Mouse (Mus musculus): ENCODE results near the gene Tmem183a. TPM values are rescaled to one million over a fixed set of nuclear protein-coding genes. Genes with fewer than 3 reads are reported as not detected.

Gene Tmem183a
- 95.6 and 101 TPM in 2 replicates for polyA plus RNA-seq (2014; fragmentation: Nextera tagmentation; extraction: Ambion mirVana)

DNA sequence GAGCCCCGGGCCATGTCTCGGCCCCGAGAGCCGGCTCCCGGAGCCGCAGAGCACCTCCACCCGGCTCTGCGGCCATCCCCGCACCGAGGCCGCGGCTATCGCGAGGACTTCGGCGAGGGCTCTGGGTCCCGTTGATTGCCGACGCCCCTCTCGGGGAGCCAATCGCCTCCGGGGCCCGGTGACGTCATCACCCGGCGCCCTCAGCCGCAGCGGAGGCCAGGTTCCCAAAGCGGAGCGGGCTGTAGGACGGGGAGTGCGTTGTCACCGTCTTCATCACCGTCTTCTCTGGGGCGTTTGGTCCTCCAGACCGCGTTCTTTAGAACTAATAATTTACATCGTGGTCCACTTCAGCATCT, at the start of gene Tmem183a:
Gene Tmem183a, minus strand, starts transcription at position 123 of the 356 bp plus-strand sequence.
- Histone ChIP-seq H3K9ac (ENCODE audit: low read depth, low read length) (peak within 1 kb of the TSS; percentile 88), H3K4me2 (peak within 1 kb of the TSS; percentile 85), H3K4me3 (ENCODE audit: low read depth, low read length) (peak within 1 kb of the TSS; percentile 85), H3K27ac (ENCODE audit: low read depth, low read length) (peak within 1 kb of the TSS; percentile 86), H3K27me3 (replicated peaks; ENCODE audit: control insufficient read depth, insufficient read depth, low read length) (no peaks in the 10 kb centered on the region), H3K9me3 (ENCODE audit: control insufficient read depth, low read length) (no peaks in the 10 kb centered on the region), H3K36me3 (ENCODE audit: control insufficient read depth, insufficient read depth, low read length) (peaks cover 15% of the 10 kb centered on the region), H3K4me1 (replicated peaks; ENCODE audit: control insufficient read depth, insufficient read depth, low read length) (peaks cover 7% of the 10 kb centered on the region; the same call in 1 of the 2 replicates)
- ATAC-seq (replicated peaks; ENCODE audit: low FRiP score) (peak; percentile 96), DNase-seq (ENCODE audit: low spot score) (peak; percentile 95)
- under 1% methylated on average over 38 of the region's 38 CpGs for WGBS

DNA sequence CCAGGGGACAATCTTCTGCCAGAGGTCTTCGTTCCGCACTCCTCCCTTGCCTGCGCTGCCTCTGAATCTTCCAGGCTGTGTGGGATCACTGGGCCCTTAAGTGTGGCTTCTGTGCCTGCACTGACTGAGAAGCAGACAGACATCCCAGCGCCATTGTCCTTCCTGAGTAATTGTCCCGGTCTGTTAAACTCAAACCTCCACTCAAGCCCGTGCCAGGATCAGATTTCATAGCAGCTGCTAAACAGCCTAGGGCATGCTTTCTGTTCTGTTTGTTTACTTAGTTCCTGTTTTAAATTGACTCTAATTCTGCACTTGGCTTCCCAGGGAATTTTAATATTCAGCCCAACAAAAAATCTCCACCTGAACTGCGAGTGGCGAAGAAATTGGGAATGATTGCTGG, 46.3 kb upstream of the Tmem183a start:
- Histone ChIP-seq H3K4me2 (no peak overlapping the region), H3K36me3 (ENCODE audit: control insufficient read depth, insufficient read depth, low read length) (peaks cover 29% of the 10 kb centered on the region), H3K4me3 (ENCODE audit: low read depth, low read length) (no peak overlapping the region), H3K27me3 (replicated peaks; ENCODE audit: control insufficient read depth, insufficient read depth, low read length) (no peaks in the 10 kb centered on the region), H3K9me3 (ENCODE audit: control insufficient read depth, low read length) (no peaks in the 10 kb centered on the region), H3K4me1 (replicated peaks; ENCODE audit: control insufficient read depth, insufficient read depth, low read length) (peaks cover 10% of the 10 kb centered on the region; the same call in 1 of the 2 replicates), H3K9ac (ENCODE audit: low read depth, low read length) (no peak overlapping the region), H3K27ac (ENCODE audit: low read depth, low read length) (no peak overlapping the region)
- 90% methylated on average over 8 of the region's 8 CpGs for WGBS
- DNase-seq (ENCODE audit: low spot score) = no peak
- ATAC-seq (replicated peaks; ENCODE audit: low FRiP score) = no peak

DNA sequence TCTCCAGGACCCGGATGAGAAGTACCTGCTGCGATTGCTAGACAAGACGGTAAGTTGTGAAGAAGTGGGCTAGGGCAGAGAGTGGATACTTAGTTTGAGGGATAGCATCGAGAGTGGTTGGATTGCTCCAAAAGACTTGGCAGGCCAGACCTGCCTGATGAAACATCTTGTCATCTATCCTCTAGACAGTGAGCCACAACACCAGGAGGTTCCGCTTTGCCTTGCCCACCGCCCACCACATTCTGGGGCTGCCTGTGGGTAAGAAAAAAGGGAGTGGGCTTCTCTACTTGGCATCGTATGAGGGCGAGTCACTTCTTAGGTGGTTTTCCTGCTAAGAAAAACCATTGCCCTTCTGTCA, 44.6 kb upstream of the Tmem183a start:
- Histone ChIP-seq H3K27me3 (replicated peaks; ENCODE audit: control insufficient read depth, insufficient read depth, low read length) (no peaks in the 10 kb centered on the region), H3K36me3 (ENCODE audit: control insufficient read depth, insufficient read depth, low read length) (peaks cover 25% of the 10 kb centered on the region), H3K27ac (ENCODE audit: low read depth, low read length) (peak overlapping the region; percentile 79; the same call in 1 of the 2 replicates), H3K4me1 (replicated peaks; ENCODE audit: control insufficient read depth, insufficient read depth, low read length) (peaks cover 10% of the 10 kb centered on the region; the same call in 1 of the 2 replicates), H3K4me3 (ENCODE audit: low read depth, low read length) (peak overlapping the region; percentile 86), H3K9me3 (ENCODE audit: control insufficient read depth, low read length) (no peaks in the 10 kb centered on the region), H3K4me2 (peak overlapping the region; percentile 74), H3K9ac (ENCODE audit: low read depth, low read length) (peak overlapping the region; percentile 86)
- WGBS = 26% methylated on average over 8 of the region's 8 CpGs
- no peak for DNase-seq (ENCODE audit: low spot score)
- ATAC-seq (replicated peaks; ENCODE audit: low FRiP score) = peak; percentile 40

DNA sequence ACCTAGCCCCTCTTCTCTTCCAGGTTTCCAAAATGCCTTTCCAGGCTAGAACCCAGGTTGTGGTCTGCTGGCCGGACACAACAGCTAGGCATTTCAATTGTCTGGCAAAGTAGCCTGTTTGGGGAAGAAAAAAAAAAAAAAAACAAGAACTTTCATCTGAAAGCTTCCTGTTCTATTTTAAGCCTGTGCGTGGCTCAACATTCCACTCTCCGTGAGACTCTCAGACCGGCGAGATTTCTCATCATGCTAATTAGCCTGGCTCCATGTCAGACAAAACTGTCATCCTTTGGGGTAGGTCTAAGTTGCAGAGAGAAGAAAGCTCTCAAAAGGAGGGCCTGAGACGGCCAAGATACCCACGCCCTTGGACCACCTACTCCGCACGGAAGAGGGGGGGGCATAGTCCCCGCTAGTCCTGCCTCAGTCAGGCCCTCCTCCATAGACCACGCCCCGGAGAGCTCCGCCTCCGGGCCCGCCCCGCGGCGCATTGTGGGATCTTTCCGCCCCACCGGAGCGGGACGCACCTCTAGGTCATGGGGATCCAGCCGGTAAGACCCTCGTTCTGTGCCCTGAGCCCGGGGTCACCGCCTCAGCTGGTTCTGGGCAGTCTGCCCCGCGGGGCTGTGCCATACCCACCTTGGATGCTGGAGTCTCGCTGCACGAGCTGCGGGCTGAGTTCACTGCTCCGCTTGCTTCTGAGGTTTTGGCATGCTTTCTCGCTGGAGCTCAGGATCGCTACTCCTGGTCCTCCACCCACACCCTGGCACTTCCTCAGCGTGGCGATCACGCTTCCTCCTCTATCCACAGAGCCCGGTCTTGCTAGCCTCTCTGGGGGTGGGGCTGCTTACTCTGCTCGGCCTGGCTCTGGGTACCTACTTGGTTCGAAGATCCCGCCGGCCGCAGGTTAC, 44.0 kb upstream of the Tmem183a start, which contains the start of gene Cyb5r1:
Gene Cyb5r1, plus strand, starts transcription at position 51 of the 905 bp plus-strand sequence.
- Histone ChIP-seq H3K4me1 (replicated peaks; ENCODE audit: control insufficient read depth, insufficient read depth, low read length) (peaks cover 10% of the 10 kb centered on the region; the same call in 1 of the 2 replicates), H3K27ac (ENCODE audit: low read depth, low read length) (peak within 1 kb of the TSS; percentile 79), H3K9me3 (ENCODE audit: control insufficient read depth, low read length) (no peaks in the 10 kb centered on the region), H3K4me3 (ENCODE audit: low read depth, low read length) (peak within 1 kb of the TSS; percentile 86), H3K9ac (ENCODE audit: low read depth, low read length) (peak within 1 kb of the TSS; percentile 86), H3K36me3 (ENCODE audit: control insufficient read depth, insufficient read depth, low read length) (peaks cover 21% of the 10 kb centered on the region), H3K4me2 (peak within 1 kb of the TSS; percentile 74), H3K27me3 (replicated peaks; ENCODE audit: control insufficient read depth, insufficient read depth, low read length) (no peaks in the 10 kb centered on the region)
- 1% methylated on average over 43 of the region's 43 CpGs for WGBS
- ATAC-seq (replicated peaks; ENCODE audit: low FRiP score) (peak; percentile 99), DNase-seq (ENCODE audit: low spot score) (peak; percentile 91)

DNA sequence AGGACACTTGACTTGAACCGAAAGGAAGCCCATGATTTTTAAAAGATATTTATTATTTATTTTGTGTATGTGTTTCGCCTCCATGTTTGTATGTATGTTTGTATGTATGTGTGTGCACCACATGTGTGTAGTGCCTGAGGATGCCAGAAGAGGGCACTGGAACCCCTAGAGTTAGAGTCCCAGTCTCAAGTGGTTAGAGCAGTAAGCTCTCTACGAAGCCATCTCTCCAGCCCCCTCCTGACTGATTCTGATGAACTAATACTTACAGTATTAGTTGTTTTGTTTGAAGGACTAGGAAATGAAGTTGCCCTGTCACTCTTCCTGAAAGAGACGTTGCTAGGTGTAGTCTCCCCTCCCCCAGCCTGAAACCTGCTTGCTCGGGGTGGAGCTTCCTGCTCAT, 38.0 kb upstream of the Tmem183a start:
- Histone ChIP-seq H3K9me3 (ENCODE audit: control insufficient read depth, low read length) (peaks cover 2% of the 10 kb centered on the region; the same call in 1 of the 2 replicates), H3K4me3 (ENCODE audit: low read depth, low read length) (no peak overlapping the region), H3K9ac (ENCODE audit: low read depth, low read length) (no peak overlapping the region), H3K4me1 (replicated peaks; ENCODE audit: control insufficient read depth, insufficient read depth, low read length) (no peaks in the 10 kb centered on the region), H3K4me2 (no peak overlapping the region), H3K27ac (ENCODE audit: low read depth, low read length) (no peak overlapping the region), H3K27me3 (replicated peaks; ENCODE audit: control insufficient read depth, insufficient read depth, low read length) (no peaks in the 10 kb centered on the region), H3K36me3 (ENCODE audit: control insufficient read depth, insufficient read depth, low read length) (no peaks in the 10 kb centered on the region)
- ATAC-seq (replicated peaks; ENCODE audit: low FRiP score) (0 out of 2 replicates have a peak, but pooled peaks have one; percentile 45), DNase-seq (ENCODE audit: low spot score) (no peak)
- 65% methylated on average over 5 of the region's 5 CpGs for WGBS

DNA sequence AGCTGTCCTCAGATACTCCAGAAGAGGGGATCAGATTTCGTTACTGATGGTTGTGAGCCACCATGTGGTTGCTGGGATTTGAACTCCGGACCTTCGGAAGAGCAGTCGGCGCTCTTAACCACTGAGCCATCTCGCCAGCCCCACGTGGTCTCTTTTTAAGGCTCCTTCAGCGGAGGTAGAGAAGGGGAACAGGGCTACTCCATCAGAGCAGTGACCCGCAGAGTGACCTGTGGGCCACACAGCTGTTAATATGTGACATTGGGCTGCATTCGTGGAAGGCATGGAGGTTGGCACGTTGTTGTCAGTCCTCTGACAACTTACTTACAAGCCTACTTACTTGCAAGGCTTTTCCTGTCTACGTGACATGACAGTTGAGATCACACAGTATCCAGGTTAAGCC, 36.4 kb upstream of the Tmem183a start:
- 87% methylated on average over 12 of the region's 12 CpGs for WGBS
- Histone ChIP-seq H3K9ac (ENCODE audit: low read depth, low read length) (no peak overlapping the region), H3K27me3 (replicated peaks; ENCODE audit: control insufficient read depth, insufficient read depth, low read length) (no peaks in the 10 kb centered on the region), H3K4me1 (replicated peaks; ENCODE audit: control insufficient read depth, insufficient read depth, low read length) (no peaks in the 10 kb centered on the region), H3K4me2 (no peak overlapping the region), H3K27ac (ENCODE audit: low read depth, low read length) (no peak overlapping the region), H3K4me3 (ENCODE audit: low read depth, low read length) (no peak overlapping the region), H3K9me3 (ENCODE audit: control insufficient read depth, low read length) (peaks cover 2% of the 10 kb centered on the region; the same call in 1 of the 2 replicates), H3K36me3 (ENCODE audit: control insufficient read depth, insufficient read depth, low read length) (no peaks in the 10 kb centered on the region)
- DNase-seq (ENCODE audit: low spot score) (no peak), ATAC-seq (replicated peaks; ENCODE audit: low FRiP score) (no peak)

DNA sequence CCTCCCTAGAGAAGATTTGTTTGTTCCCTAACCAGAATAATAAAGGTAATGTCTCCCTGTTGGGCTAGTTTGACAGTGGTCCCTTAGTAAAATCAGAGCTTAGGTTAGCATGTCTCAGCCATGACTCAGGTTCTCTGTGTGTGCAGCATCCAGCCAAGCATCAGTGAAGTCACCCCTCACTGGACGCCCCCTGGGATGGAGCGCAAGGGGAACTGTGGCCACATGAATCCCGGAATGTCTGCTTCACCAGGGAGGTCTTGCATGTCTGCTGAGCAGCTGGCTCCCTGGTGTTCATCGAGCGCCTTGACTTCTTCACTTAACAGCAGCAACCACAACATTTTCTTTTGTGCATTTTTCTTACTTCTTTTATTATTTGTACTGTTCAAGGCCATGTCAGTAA, 32.0 kb upstream of the Tmem183a start:
- no peak for DNase-seq (ENCODE audit: low spot score)
- H3K27me3 ChIP-seq (replicated peaks; ENCODE audit: control insufficient read depth, insufficient read depth, low read length) = no peaks in the 10 kb centered on the region
- no peak for ATAC-seq (replicated peaks; ENCODE audit: low FRiP score)

DNA sequence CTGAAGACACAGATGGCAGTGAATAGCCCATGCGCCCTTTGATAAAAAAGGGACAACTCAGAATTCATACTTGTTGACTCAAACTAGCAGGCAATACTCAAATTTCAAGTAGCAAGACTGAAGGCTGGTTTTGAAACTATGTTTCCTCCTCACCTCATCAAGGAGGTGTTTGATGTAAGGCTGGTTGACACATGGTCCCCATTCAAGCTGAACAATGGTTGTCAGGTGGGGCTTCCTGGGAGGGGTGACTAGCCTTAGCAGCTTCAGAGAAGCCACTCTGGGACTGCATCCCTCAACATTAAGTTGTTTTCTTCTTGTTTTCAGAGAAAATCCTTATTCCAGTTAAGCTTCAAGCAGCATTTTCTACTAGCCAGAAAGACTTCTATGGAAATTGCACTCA, 23.9 kb upstream of the Tmem183a start, which contains the start of gene 4933406M09Rik:
Gene 4933406M09Rik, plus strand, starts transcription at position 275 of the 400 bp plus-strand sequence.
- no peaks in the 10 kb centered on the region for H3K4me1 ChIP-seq (replicated peaks; ENCODE audit: control insufficient read depth, insufficient read depth, low read length)
- no peak within 1 kb of the TSS for H3K4me3 ChIP-seq (ENCODE audit: low read depth, low read length)
- 90% methylated on average over 1 of the region's 1 CpGs for WGBS
- no peaks in the 10 kb centered on the region for H3K9me3 ChIP-seq (ENCODE audit: control insufficient read depth, low read length)
- H3K27me3 ChIP-seq (replicated peaks; ENCODE audit: control insufficient read depth, insufficient read depth, low read length) = no peaks in the 10 kb centered on the region; the same call in 1 of the 2 replicates
- H3K9ac ChIP-seq (ENCODE audit: low read depth, low read length) = no peak within 1 kb of the TSS
- no peak for DNase-seq (ENCODE audit: low spot score)
- ATAC-seq (replicated peaks; ENCODE audit: low FRiP score) = no peak
- H3K4me2 ChIP-seq = no peak within 1 kb of the TSS
- H3K36me3 ChIP-seq (ENCODE audit: control insufficient read depth, insufficient read depth, low read length) = no peaks in the 10 kb centered on the region
- H3K27ac ChIP-seq (ENCODE audit: low read depth, low read length) = no peak within 1 kb of the TSS

More for the DNA sequence above, 32.0 kb upstream of the Tmem183a start:
- Histone ChIP-seq H3K9me3 (ENCODE audit: control insufficient read depth, low read length) (no peaks in the 10 kb centered on the region), H3K9ac (ENCODE audit: low read depth, low read length) (no peak overlapping the region), H3K4me2 (no peak overlapping the region), H3K4me1 (replicated peaks; ENCODE audit: control insufficient read depth, insufficient read depth, low read length) (no peaks in the 10 kb centered on the region), H3K36me3 (ENCODE audit: control insufficient read depth, insufficient read depth, low read length) (no peaks in the 10 kb centered on the region), H3K27ac (ENCODE audit: low read depth, low read length) (no peak overlapping the region), H3K4me3 (ENCODE audit: low read depth, low read length) (no peak overlapping the region)
- 55% methylated on average over 5 of the region's 5 CpGs for WGBS
